Mouse (Mus musculus) spleen, adult 2 months (tissue): Measurements from ENCODE around the gene Foxp2. TPM values are rescaled to one million over a fixed set of nuclear protein-coding genes. Genes with fewer than 3 reads are reported as not detected.

Experiments
- DNase-seq, 2 experiments: peaks; one replicate each; pipeline versions ENCODE4 v3.0.0 to v3.0.0-alpha.2; 2012 to 2021; ENCODE audit warnings: low spot score in 2 of 2, low read depth in 1 of 2
- H3K27ac ChIP-seq: fragments of 200-500 bp; 2 replicates; pipeline ENCODE4 v1.5.1; 2012; ENCODE audit warnings: low read length, inconsistent platforms; ENCODE audit not compliant: insufficient read depth
- H3K27me3 ChIP-seq: fragments of 200-500 bp; 2 replicates; pipeline ENCODE4 v1.6.1; 2012; ENCODE audit warnings: mild to moderate bottlenecking, moderate library complexity, low read length, inconsistent platforms; ENCODE audit not compliant: control insufficient read depth, insufficient read depth
- H3K36me3 ChIP-seq: fragments of 200-500 bp; 2 replicates; pipeline ENCODE4 v1.6.1; 2012; ENCODE audit warnings: mild to moderate bottlenecking, low read length, inconsistent platforms; ENCODE audit not compliant: control insufficient read depth, insufficient read depth
- H3K4me1 ChIP-seq: fragments of 200-500 bp; 2 replicates; pipeline ENCODE4 v1.6.1; 2011; ENCODE audit warnings: inconsistent platforms; ENCODE audit not compliant: control insufficient read depth, insufficient read depth, insufficient read length
- H3K4me3 ChIP-seq: fragments of 200-500 bp; 2 replicates; pipeline ENCODE4 v1.5.1; 2011; ENCODE audit warnings: mild to moderate bottlenecking, inconsistent platforms; ENCODE audit not compliant: insufficient read depth, insufficient read length; ENCODE audit errors: extremely low read depth
- CTCF ChIP-seq: fragments of 200-500 bp; IDR thresholded peaks from 2 replicates; pipeline ENCODE4 v1.5.1; 2011; ENCODE audit warnings: mild to moderate bottlenecking, inconsistent platforms; ENCODE audit not compliant: insufficient read depth, insufficient read length, insufficient replicate concordance; ENCODE audit errors: extremely low read depth
- POLR2A ChIP-seq: fragments of 200-500 bp; IDR thresholded peaks from 2 replicates; pipeline ENCODE4 v1.6.1; 2011; ENCODE audit warnings: low read depth, low read length, inconsistent platforms
- WGBS: fragments of 180-500 bp; shearing (Covaris S2); methylation state at CpG from one replicate; pipeline ENCODE4 v1.1.7; 2018; 5-methylcytosine and 5-hydroxymethylcytosine counted together
- polyA plus RNA-seq: library from polyadenylated mRNA; depleted of rRNA; stranded (reverse); fragments of >200 nt; gene quantifications from 2 replicates; pipeline ENCODE4 v1.2.3, GENCODE M21; 2012

The Foxp2 gene
- polyA plus RNA-seq, 1 experiment: 0.33 TPM

GRCm38 (mm10) chr6:15397485-15397884 lies 496.3 kb downstream of the Foxp2 start:
- Histone ChIP-seq H3K36me3 (no peaks in the 10 kb centered on the region), H3K4me3 (no peak overlapping the region), H3K27me3 (no peaks in the 10 kb centered on the region), H3K4me1 (no peaks in the 10 kb centered on the region), H3K27ac (no peak overlapping the region)
- DNase-seq: no peak
- TF ChIP-seq POLR2A (no peak), CTCF (no peak)
- WGBS: 89% methylated on average over 5 of the region's 5 CpGs

GRCm38 (mm10) chr6:15401138-15401537 lies 500.0 kb downstream of the Foxp2 start:
- 85% methylated on average over 3 of the region's 3 CpGs for WGBS
- Histone ChIP-seq H3K4me3 (no peak overlapping the region), H3K27me3 (no peaks in the 10 kb centered on the region), H3K36me3 (no peaks in the 10 kb centered on the region), H3K4me1 (no peaks in the 10 kb centered on the region), H3K27ac (no peak overlapping the region)
- TF ChIP-seq CTCF (no peak), POLR2A (no peak)
- no peak for DNase-seq

- WGBS: 79% methylated on average over 4 of the region's 4 CpGs
Measured at GRCm38 (mm10) chr6:15402026-15402425, 500.9 kb downstream of the Foxp2 start.

GRCm38 (mm10) chr6:15415099-15415498 lies 514.0 kb downstream of the Foxp2 start:
- no peak for DNase-seq
- WGBS: 74% methylated on average over 4 of the region's 4 CpGs
- Histone ChIP-seq H3K4me1 (no peaks in the 10 kb centered on the region), H3K27me3 (no peaks in the 10 kb centered on the region), H3K27ac (no peak overlapping the region), H3K36me3 (no peaks in the 10 kb centered on the region), H3K4me3 (no peak overlapping the region)
- TF ChIP-seq CTCF (no peak), POLR2A (no peak)

More at GRCm38 (mm10) chr6:15402026-15402425, 500.9 kb downstream of the Foxp2 start:
- H3K4me3 ChIP-seq: no peak overlapping the region
- no peaks in the 10 kb centered on the region for H3K4me1 ChIP-seq
- H3K27ac ChIP-seq: no peak overlapping the region
- no peak for TF ChIP-seq POLR2A
- TF ChIP-seq CTCF: no peak
- no peak for DNase-seq
- H3K36me3 ChIP-seq: no peaks in the 10 kb centered on the region
- no peaks in the 10 kb centered on the region for H3K27me3 ChIP-seq

GRCm38 (mm10) chr6:15459701-15460100 lies 558.6 kb downstream of the Foxp2 start:
- H3K27ac ChIP-seq: no peak overlapping the region
- H3K36me3 ChIP-seq: no peaks in the 10 kb centered on the region
- no peaks in the 10 kb centered on the region for H3K27me3 ChIP-seq
- no peak for TF ChIP-seq POLR2A
- TF ChIP-seq CTCF: no peak
- 76% methylated on average over 2 of the region's 2 CpGs for WGBS
- DNase-seq: no peak
- no peak overlapping the region for H3K4me3 ChIP-seq
- no peaks in the 10 kb centered on the region for H3K4me1 ChIP-seq

- no peak overlapping the region for H3K27ac ChIP-seq
- H3K27me3 ChIP-seq: no peaks in the 10 kb centered on the region
- H3K36me3 ChIP-seq: no peaks in the 10 kb centered on the region
- DNase-seq: no peak
- no peak overlapping the region for H3K4me3 ChIP-seq
- 17% methylated on average over 2 of the region's 2 CpGs for WGBS
- TF ChIP-seq CTCF: no peak
- no peak for TF ChIP-seq POLR2A
- H3K4me1 ChIP-seq: no peaks in the 10 kb centered on the region
Measured at GRCm38 (mm10) chr6:15463390-15463789, 562.2 kb downstream of the Foxp2 start.

GRCm38 (mm10) chr6:15465471-15465870 lies 564.3 kb downstream of the Foxp2 start:
- H3K36me3 ChIP-seq: no peaks in the 10 kb centered on the region
- 83% methylated on average over 3 of the region's 3 CpGs for WGBS
- no peak overlapping the region for H3K27ac ChIP-seq
- no peak overlapping the region for H3K4me3 ChIP-seq
- no peaks in the 10 kb centered on the region for H3K4me1 ChIP-seq
- TF ChIP-seq POLR2A (no peak), CTCF (no peak)
- no peak for DNase-seq
- no peaks in the 10 kb centered on the region for H3K27me3 ChIP-seq
